Mouse (Mus musculus): Measurements from ENCODE around the gene Thsd7b.

DNA sequence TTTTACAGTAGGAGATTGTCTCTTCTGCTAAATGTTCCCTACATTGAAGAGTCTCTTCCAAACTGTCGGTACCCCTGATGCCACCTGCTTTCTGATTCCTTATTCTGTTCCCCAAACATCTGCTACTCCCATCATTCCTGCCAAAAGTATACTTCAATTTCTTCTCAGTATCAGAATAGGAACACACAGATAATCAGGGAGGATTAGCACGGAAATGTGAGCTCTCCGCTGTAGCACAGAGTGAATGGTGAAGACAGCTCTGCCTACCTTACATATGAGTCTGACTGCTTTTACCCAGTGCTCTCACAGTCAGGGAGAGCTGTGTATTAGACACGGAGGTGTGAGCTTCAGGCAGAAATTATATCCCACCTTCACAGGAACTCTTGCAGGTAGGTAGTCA is 286.0 kb downstream of the Thsd7b start:
- TF ChIP-seq CTCF (IDR thresholded peaks at IDR 0.05; ENCODE audit: low read depth) (no peak), EP300 (IDR thresholded peaks at IDR 0.05; ENCODE audit: low read depth) (no peak)
